Mouse (Mus musculus): Measurements from ENCODE around the gene Sec24c.
A peak's percentile ranks its signal among the peaks of the same experiment; 100 is the strongest.

Sec24c gene

GRCm38 (mm10) chr14:20659687-20660086, 14.4 kb upstream of the Sec24c start:
- no peak for DNase-seq (ENCODE audit: extremely low read depth, low read depth, low spot score)

DNA sequence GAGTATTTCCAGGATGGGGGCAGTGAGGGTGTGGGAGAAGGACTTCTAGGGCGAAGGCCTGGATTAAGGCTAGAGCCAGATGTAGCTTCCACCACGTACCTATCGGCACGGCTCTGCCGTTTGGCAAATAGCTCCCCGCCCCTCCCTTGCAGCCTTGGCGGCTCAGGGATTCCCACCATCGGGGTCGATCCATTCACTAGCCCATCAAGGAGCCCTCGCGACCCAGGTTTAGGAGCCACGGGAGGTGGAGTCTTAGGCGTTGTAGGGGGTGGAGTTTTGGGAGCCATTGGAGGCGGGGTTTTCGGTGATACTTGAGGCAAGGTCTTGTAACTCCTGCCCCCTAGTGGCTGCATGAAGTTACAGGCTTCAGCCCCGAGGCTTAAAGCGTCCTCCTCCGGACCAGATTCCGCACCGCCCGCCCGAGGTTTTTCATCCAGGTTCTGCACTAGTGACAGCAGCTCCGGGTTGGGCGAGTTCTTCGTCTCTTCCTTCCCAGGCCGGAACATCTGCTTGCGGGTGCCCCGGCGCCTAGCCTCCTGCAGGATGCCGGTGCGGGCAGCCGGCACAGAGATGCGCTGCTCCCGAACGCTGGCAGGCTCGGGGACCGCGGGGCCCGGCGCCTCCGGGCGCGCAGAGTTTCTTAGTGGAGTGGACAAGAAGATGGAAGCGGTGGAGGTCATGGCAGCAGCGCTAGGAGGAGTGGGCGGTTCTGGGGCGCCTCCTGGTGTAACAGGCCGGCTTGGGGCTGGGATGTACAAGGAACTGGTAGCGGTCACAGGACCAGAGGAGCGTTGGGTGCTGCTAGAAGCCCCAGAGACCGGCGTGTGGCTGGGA, 13.1 kb upstream of the Sec24c start:
- peak; percentile 49 for DNase-seq (ENCODE audit: extremely low read depth, low read depth, low spot score)

- no peak for DNase-seq (ENCODE audit: extremely low read depth, low read depth, low spot score)
These were observed 12.3 kb upstream of the Sec24c start for GRCm38 (mm10) chr14:20661661-20662331.

- no peak for DNase-seq (ENCODE audit: extremely low read depth, low read depth, low spot score)
These were observed 11.4 kb upstream of the Sec24c start for GRCm38 (mm10) chr14:20662740-20663139.

- no peak for DNase-seq (ENCODE audit: extremely low read depth, low read depth, low spot score)
These were observed 10.5 kb upstream of the Sec24c start for GRCm38 (mm10) chr14:20663601-20664000.

DNA sequence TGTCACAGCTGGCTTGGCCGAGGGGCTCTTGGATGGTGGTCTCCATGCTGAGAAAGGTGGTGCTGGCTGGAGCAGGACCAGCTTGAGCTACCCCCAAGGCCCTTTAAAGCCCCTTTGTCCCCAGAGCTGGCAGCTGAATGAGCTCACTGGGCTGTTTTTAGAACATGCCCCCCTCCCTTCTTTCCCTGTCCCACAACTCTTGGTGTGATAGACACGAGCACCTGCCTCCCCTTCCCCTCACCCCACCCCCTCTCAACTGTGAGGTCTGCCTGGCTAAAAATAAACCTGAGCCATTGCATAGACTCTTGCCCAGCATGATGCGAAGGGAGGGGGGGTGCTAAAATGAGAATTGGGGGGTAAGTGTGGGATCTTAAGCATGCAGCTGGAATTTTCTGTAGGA, 9.7 kb upstream of the Sec24c start:
- DNase-seq (ENCODE audit: extremely low read depth, low read depth, low spot score), result no peak

DNA sequence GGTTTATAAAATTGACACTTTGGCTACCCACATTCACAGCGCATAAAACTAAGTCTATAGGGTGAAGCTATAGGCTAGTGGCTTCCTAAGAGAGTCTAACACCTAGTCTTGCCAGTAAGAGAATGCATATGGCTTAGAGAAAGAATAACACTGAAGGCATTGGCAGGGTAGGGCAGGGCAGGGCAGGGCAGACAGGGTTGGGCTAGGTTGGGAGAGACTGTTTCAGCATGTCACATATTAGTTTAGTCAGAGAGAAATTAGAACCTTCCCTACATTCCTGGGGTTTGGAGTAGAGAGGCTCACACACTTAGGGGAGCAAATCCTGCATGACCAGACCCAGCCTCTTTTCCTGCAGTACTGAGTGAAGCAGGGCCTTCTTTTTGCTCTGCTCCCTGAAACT, 6.6 kb upstream of the Sec24c start:
- no peak for DNase-seq (ENCODE audit: extremely low read depth, low read depth, low spot score)

DNA sequence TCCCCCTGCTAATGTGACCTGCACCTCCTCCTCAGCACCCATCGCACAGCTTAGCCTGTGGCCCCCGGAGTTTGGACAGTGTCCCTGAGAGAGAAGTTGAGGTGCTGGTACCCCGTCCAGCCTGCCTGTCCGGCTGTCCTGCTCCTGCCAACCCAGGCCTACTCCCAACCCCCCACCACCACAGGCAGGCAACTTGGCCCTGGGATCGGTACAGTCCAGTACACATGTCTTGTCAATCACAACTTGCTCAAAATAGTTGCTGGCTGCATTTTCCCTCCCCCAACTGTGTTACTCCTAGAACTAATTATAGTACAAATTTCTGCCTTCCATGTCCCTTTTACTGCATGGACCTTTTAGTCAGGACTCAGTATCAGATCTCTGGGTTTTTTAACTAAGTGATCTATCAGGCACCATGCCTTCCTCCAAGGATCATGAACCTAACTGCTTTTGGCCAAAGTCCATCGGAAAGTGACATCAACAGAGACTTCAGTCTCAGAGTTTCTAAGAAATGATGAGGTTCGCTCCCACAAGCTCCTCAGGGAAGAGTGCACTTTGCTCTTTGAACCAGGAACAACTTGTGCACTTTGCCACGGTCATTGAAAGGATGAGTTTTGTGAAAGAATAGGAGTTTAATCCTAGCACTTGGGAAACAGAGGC, 5.8 kb upstream of the Sec24c start, which contains the start of gene Synpo2l:
TSS of gene Synpo2l (minus strand) at position 201 of the 657 bp plus-strand sequence.
- no peak for DNase-seq (ENCODE audit: extremely low read depth, low read depth, low spot score)

DNA sequence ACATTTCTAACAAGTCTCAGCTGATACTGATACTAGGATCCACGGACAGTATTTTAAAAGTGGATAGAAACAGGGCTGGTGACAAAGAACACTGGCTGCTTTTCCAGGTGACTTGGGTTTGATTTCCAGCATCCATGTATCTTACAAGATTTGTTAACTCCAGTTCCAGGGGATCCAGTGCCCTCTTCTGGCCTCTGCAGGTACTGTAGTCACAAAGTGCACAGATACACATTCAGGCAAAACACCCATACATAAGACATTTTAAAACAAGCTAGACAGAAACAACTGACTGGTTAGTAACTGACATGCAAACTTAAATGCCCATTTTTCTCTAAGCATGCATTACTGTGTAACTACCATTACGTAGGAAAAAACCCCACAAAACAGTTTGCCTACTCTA, 1.1 kb upstream of the Sec24c start:
- DNase-seq (ENCODE audit: extremely low read depth, low read depth, low spot score), result no peak

DNA sequence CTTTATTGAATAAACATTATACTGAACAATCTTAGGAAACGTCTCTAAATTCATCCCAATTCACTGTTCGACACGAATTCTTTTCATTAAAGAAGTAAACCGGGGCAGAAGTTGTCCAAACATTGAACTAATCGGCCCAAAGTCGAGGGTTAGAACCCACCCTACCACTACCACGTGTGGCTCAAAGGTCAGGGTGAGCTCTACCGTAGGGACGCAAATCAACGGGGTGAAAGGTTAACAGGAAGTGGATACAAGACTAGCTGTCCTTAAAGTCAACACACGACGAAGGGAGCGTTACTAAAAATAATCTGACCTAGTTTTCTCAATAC, 409 bp upstream of the Sec24c start:
- DNase-seq (ENCODE audit: extremely low read depth, low read depth, low spot score), result no peak

GRCm38 (mm10) chr14:20677906-20678305, 3.8 kb downstream of the Sec24c start:
- no peak for DNase-seq (ENCODE audit: extremely low read depth, low read depth, low spot score)

GRCm38 (mm10) chr14:20681742-20682141, 7.6 kb downstream of the Sec24c start:
- no peak for DNase-seq (ENCODE audit: extremely low read depth, low read depth, low spot score)

GRCm38 (mm10) chr14:20682498-20682897, 8.4 kb downstream of the Sec24c start:
- DNase-seq (ENCODE audit: extremely low read depth, low read depth, low spot score), result no peak

GRCm38 (mm10) chr14:20686576-20686975, 12.5 kb downstream of the Sec24c start:
- no peak for DNase-seq (ENCODE audit: extremely low read depth, low read depth, low spot score)

- no peak for DNase-seq (ENCODE audit: extremely low read depth, low read depth, low spot score)
These were observed 14.9 kb downstream of the Sec24c start for GRCm38 (mm10) chr14:20689009-20689408.

GRCm38 (mm10) chr14:20691772-20692171, 17.7 kb downstream of the Sec24c start:
- no peak for DNase-seq (ENCODE audit: extremely low read depth, low read depth, low spot score)

DNA sequence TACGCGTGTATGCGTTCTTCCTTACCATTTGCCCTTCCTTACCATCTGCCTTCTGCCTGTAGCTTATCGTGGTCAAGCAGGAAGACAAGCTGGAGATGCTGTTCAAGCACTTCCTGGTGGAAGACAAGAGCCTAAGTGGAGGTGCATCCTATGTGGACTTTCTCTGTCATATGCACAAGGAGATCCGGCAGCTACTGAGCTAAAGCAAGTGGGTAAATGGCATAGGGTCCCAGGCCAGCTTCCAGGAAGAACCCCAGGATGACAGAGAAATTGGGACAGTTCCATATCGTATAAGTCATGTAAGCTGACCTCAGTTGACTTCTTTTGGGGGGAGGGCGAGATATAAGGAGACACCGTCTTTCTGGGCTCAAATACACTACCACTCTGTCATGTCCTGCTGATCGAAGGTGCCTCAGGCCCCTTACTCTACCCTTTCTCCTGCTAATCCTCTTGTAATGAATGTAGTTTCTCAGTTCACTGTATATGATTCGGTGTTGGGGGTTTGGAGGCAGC, 19.5 kb downstream of the Sec24c start:
- DNase-seq (ENCODE audit: extremely low read depth, low read depth, low spot score), result no peak

DNA sequence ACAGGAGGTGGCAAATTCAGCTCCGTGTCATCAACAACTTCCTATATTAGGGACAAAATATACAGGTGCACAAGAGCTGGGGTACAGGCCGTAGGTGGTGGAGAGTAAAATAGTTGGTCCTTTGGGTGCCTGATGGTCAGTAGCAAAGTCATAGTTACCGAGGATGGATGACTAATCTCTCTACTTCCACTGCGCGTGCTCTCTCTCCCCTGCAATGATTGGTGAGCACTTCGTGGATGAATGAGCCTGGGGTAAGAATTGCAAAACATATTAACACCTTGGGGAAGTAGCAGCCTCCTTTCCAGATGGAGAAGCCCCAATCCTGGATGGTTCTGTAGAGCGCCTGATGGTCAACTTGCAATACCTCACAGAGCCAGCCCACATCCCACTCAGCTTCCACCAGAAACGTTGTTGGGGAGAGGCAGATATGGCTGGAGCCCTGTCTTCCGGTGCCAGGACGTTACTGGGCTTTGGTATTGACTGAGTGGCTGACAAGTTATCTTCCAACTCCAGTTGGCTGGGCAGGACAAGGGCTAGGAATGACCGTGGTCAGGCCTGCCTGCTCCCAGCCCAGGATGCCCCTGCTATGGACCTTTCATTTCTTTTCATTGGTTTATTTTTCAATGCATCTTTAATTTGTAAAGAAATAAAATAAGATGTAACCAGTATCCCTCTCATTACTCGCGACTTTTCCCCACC, 20.2 kb downstream of the Sec24c start:
- DNase-seq (ENCODE audit: extremely low read depth, low read depth, low spot score), result no peak

- DNase-seq (ENCODE audit: extremely low read depth, low read depth, low spot score), result no peak
These were observed 21.0 kb downstream of the Sec24c start, which contains the start of gene Fut11 for GRCm38 (mm10) chr14:20694884-20695760. TSS of gene Fut11 (plus strand) at chr14:20694968.

Data from fat pad, adult 2 months (tissue).